Mouse (Mus musculus) liver, adult 2 months (tissue): Measurements from ENCODE around the gene Rgs2. TPM values are rescaled to one million over a fixed set of nuclear protein-coding genes. Genes with fewer than 3 reads are reported as not detected.

Source experiments
- DNase-seq: peaks from one replicate; pipeline ENCODE4 v3.0.0-alpha.2; 2011; ENCODE audit warnings: low read depth, low spot score; ENCODE audit errors: extremely low read depth
- H3K27ac ChIP-seq: fragments of 200-500 bp; replicated peaks from 2 replicates; pipeline ENCODE4 v1.5.1; 2012; ENCODE audit warnings: low read depth, mild to moderate bottlenecking, control low read depth, inconsistent platforms, low read length; ENCODE audit not compliant: insufficient read depth
- H3K27me3 ChIP-seq: fragments of 200-500 bp; 2 replicates; pipeline ENCODE4 v1.6.1; 2012; ENCODE audit warnings: mild to moderate bottlenecking, moderate library complexity, low read length, inconsistent platforms; ENCODE audit not compliant: control insufficient read depth, insufficient read depth
- H3K36me3 ChIP-seq: fragments of 200-500 bp; 2 replicates; pipeline ENCODE4 v1.6.1; 2012; ENCODE audit warnings: low read length, inconsistent platforms; ENCODE audit not compliant: control insufficient read depth, insufficient read depth
- H3K4me1 ChIP-seq: fragments of 200-500 bp; 2 replicates; pipeline ENCODE4 v1.6.1; 2011; ENCODE audit warnings: low read length; ENCODE audit not compliant: control insufficient read depth, insufficient read depth
- H3K4me3 ChIP-seq: fragments of 200-500 bp; 2 replicates; pipeline ENCODE4 v1.5.1; 2011; ENCODE audit warnings: low read depth, mild to moderate bottlenecking, control low read depth, low read length, moderate library complexity; ENCODE audit not compliant: insufficient read depth
- H3K79me2 ChIP-seq: fragments of 200-500 bp; 2 replicates; pipeline ENCODE4 v1.6.1; 2012; ENCODE audit warnings: inconsistent platforms, mild to moderate bottlenecking, low read length, moderate library complexity; ENCODE audit not compliant: control insufficient read depth, insufficient read depth
- H3K9ac ChIP-seq: fragments of 200-500 bp; 2 replicates; pipeline ENCODE4 v1.6.1; 2012; ENCODE audit warnings: low read depth, mild to moderate bottlenecking, control low read depth, inconsistent platforms, low read length
- CTCF ChIP-seq: fragments of 200-500 bp; IDR thresholded peaks from 2 replicates; pipeline ENCODE4 v1.5.1; 2011; ENCODE audit warnings: low read depth, low read length, control low read depth
- POLR2A ChIP-seq: fragments of 200-500 bp; IDR thresholded peaks from 2 replicates; pipeline ENCODE4 v1.6.1; 2011; ENCODE audit warnings: low read length, control low read depth; ENCODE audit not compliant: insufficient read depth; ENCODE audit errors: extremely low read depth
- WGBS: fragments of 180-500 bp; shearing (Covaris S2); methylation state at CpG from one replicate; pipeline ENCODE4 v1.1.7; 2018; 5-methylcytosine and 5-hydroxymethylcytosine counted together
- polyA plus RNA-seq: library from polyadenylated mRNA; depleted of rRNA; stranded (reverse); fragments of >200 nt; gene quantifications from 2 replicates; pipeline ENCODE4 v1.2.3, GENCODE M21; 2012; rRNA removed
- total RNA-seq: library from RNA; depleted of rRNA; stranded (reverse); fragments of >200 nt; gene quantifications from 2 replicates; pipeline ENCODE4 v1.2.3, GENCODE M21; 2014; rRNA removed

The Rgs2 gene
- 2.6 and 3.2 TPM in 2 replicates for total RNA-seq
- 0.45 and 0.55 TPM in 2 replicates for polyA plus RNA-seq

GRCm38 (mm10) chr1:144003904-144004740 lies at the start of gene Rgs2:
Gene Rgs2 (minus strand): TSS chr1:144004161.
- H3K27ac ChIP-seq: peak within 1 kb of the TSS; percentile 22; the same call in 1 of the 2 replicates
- 0 out of 2 replicates have a peak, but pooled peaks cover 1% of the 10 kb centered on the region for H3K36me3 ChIP-seq
- H3K4me3 ChIP-seq: peak within 1 kb of the TSS; percentile 64
- TF ChIP-seq CTCF: 0 out of 2 replicates have a peak, but pooled peaks have one; percentile 0
- peak; percentile 87 for TF ChIP-seq POLR2A
- H3K27me3 ChIP-seq: 0 out of 2 replicates have a peak, but pooled peaks cover 4% of the 10 kb centered on the region
- 1% methylated on average over 57 of the region's 57 CpGs for WGBS
- H3K4me1 ChIP-seq: no peaks in the 10 kb centered on the region; the same call in none of the 2 replicates
- peak within 1 kb of the TSS; percentile 71 for H3K9ac ChIP-seq
- DNase-seq: peak; percentile 56
- no peaks in the 10 kb centered on the region for H3K79me2 ChIP-seq

DNA sequence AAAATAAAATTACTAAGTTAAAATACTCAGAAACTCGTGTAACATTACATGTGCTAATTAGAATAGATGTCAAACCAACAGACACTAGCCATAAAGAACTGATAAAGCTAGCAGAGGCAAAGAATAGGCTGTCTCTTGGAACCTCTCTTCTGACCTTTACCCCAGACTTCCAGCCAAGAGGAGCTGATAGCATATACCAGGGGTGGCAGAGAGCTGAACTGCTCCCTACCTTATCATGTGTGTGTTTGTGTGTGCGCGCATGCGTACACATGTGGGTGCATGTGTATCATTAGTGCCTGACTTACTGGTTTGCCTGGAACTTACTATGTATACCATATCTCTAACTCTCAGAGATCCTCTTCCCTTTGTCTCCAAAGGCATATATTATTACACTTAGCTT lies 49.4 kb upstream of the Rgs2 start:
- 80% methylated on average over 4 of the region's 4 CpGs for WGBS
- DNase-seq: no peak
- Histone ChIP-seq H3K27ac (no peak overlapping the region), H3K79me2 (no peaks in the 10 kb centered on the region), H3K4me1 (no peaks in the 10 kb centered on the region), H3K9ac (no peak overlapping the region), H3K27me3 (no peaks in the 10 kb centered on the region), H3K36me3 (no peaks in the 10 kb centered on the region), H3K4me3 (no peak overlapping the region)
- no peak for TF ChIP-seq POLR2A

- Histone ChIP-seq H3K79me2 (no peaks in the 10 kb centered on the region), H3K27ac (no peak overlapping the region), H3K9ac (no peak overlapping the region), H3K27me3 (no peaks in the 10 kb centered on the region), H3K36me3 (no peaks in the 10 kb centered on the region), H3K4me3 (no peak overlapping the region), H3K4me1 (no peaks in the 10 kb centered on the region)
- no peak for DNase-seq
- TF ChIP-seq POLR2A (no peak), CTCF (no peak)
- whole genome bisulfite sequencing: 97% methylated on average over 2 of the region's 2 CpGs
Measured at GRCm38 (mm10) chr1:144041826-144042225, 37.9 kb upstream of the Rgs2 start.

- WGBS: 66% methylated on average over 1 of the region's 1 CpGs
- no peak overlapping the region for H3K27ac ChIP-seq
- no peaks in the 10 kb centered on the region for H3K27me3 ChIP-seq
- DNase-seq: no peak
- no peaks in the 10 kb centered on the region for H3K79me2 ChIP-seq
- no peaks in the 10 kb centered on the region for H3K4me1 ChIP-seq
- no peak overlapping the region for H3K4me3 ChIP-seq
- no peak for TF ChIP-seq POLR2A
- no peaks in the 10 kb centered on the region for H3K36me3 ChIP-seq
- no peak overlapping the region for H3K9ac ChIP-seq
Measured at GRCm38 (mm10) chr1:144033498-144033897, 29.5 kb upstream of the Rgs2 start.

GRCm38 (mm10) chr1:144030499-144030898 lies 26.5 kb upstream of the Rgs2 start:
- no peak for DNase-seq
- WGBS: 83% methylated on average over 6 of the region's 6 CpGs
- Histone ChIP-seq H3K27me3 (no peaks in the 10 kb centered on the region), H3K9ac (no peak overlapping the region), H3K79me2 (no peaks in the 10 kb centered on the region), H3K36me3 (no peaks in the 10 kb centered on the region), H3K27ac (no peak overlapping the region), H3K4me3 (no peak overlapping the region), H3K4me1 (no peaks in the 10 kb centered on the region)
- TF ChIP-seq CTCF (no peak), POLR2A (no peak)

DNA sequence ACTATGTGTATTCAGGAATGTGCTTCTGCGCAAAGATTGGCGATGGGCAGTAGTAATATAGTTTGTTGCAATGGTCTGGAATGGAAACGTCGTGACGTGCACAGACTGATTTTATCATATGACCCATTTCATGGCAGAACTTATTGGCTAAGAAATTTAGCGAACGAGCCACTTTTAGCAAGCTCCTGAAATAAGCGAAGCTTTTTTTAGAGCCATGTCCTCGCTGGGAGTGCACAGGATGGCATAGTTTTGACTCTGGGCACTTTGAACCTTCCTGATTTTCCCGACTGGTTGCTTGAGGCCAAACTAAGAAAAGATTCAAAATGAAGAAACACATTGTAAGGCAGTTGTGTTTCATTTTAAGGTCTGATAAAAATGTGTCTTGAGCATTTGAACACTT lies 25.7 kb upstream of the Rgs2 start:
- no peak overlapping the region for H3K9ac ChIP-seq
- 91% methylated on average over 10 of the region's 10 CpGs for WGBS
- DNase-seq: no peak

More for the DNA sequence above, 25.7 kb upstream of the Rgs2 start:
- TF ChIP-seq POLR2A: no peak
- no peak for TF ChIP-seq CTCF
- H3K36me3 ChIP-seq: no peaks in the 10 kb centered on the region
- no peak overlapping the region for H3K4me3 ChIP-seq
- H3K27ac ChIP-seq: no peak overlapping the region
- no peaks in the 10 kb centered on the region for H3K4me1 ChIP-seq
- no peaks in the 10 kb centered on the region for H3K27me3 ChIP-seq
- H3K79me2 ChIP-seq: no peaks in the 10 kb centered on the region
